Mouse (Mus musculus): ENCODE measurements at regions not wholly inside any gene's neighbourhood (a gene's known extent, or its start where the extent isn't known, plus 50 kb on each side); places are given as distances from the start of the nearest gene placed in this dataset.

GRCm38 (mm10) chr10:111419375-111420194, 53.4 kb upstream of the Nap1l1 start:
- in situ Hi-C loops (cut with MboI, MseI) = no loop called here

DNA sequence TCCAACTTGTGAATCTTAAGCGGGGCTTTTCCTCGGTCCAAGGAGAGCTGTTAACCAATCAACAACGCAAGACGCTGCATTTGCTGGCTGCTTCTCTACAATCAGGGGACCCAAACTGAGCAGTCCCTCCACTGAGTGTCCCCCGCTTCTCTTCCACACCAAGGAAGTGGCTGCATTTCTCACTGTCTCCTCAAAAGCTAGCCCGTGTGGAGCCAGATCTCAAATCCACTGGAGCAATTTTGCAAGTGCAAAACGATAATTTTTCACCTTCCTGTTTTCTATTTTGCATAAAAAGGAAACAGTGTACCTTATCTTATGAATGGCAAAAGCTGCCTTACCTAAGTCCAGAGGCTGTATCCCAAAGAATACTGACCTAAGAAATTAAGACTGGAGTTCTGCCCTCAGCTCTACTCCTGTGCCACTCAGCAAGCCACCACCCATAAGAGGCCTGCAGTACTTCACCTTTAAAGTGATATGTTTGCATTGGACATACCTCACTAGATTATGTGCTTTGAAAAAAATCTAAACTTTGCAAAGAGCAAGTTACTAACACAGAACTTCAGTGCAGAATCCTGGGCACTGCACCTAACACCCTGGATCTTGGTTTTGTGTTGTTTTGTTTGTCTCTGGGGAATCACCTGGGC, 52.7 kb upstream of the Nap1l1 start:
- in situ Hi-C loops (cut with MboI, MseI) = no loop called here

DNA sequence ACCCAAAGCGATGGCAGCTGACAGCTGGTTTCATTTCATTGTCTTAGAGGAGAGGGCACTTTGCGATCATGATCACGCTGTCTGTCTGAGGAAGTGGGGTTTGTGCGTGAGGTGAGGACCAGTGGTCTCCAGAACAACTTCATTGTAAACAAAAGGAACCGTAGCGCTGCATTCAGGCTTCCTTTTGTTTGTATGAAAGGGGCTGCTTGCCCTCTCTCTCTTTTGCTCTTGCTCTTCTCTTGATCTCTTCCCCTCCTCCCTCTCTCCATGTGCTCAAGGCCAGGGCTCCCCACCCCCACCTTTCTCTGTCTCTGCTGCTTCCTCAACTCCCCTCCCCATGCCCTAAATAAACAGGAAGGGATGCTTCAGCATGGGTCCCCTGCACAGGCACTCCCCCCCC, 51.0 kb upstream of the Nap1l1 start:
- in situ Hi-C loops (cut with MboI, MseI) = no loop called here

DNA sequence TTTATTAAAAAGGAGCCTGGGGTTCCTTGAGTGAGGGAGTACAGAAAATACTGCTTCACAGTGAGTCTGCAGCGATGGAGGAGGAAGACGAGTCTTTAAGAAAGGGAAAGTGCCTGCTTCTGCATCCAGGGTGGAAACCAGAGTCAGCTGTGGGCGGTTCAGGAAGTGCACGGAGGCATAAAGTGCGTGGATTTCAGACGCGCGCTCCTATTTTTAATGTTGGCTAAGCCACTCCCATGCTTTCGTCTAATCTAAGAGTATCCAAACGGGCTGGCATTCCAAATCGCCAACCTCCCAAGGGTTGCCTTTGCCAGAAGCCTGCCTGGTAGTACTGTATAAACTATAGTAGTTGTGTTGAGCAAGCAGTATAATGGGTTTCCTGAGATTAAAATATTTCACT, 50.4 kb upstream of the Nap1l1 start:
- in situ Hi-C loops (cut with MboI, MseI) = no loop called here
